Mouse (Mus musculus): ENCODE data around the gene Tmem116. TPM values are rescaled to one million over a fixed set of nuclear protein-coding genes. Genes with fewer than 3 reads are reported as not detected.

Gene Tmem116
- polyA plus RNA-seq, 1 experiment from 2014 or later: 1.9 TPM

DNA sequence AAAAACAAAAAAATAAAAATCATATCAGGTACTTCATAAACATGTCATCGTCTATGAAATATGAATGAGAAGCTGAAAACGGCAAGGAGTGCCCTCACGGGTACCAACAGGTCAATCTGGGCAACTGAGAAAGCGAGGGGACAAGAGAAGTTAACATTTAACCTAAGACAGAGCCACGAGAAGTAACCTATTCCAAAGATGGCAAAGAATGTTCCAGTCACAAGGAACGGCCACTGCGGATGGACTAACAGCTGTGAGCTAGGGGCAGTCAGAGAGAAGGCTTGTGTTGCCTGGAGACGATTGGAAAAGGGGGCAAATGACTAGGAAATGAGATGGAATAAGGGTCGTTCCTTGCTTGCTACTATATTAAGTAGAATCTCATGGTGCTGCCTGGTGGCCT, 1.2 kb upstream of the Tmem116 start:
- Histone ChIP-seq H3K9ac (peak overlapping the region; percentile 21; the same call in 1 of the 2 replicates), H3K4me1 (peaks cover 31% of the 10 kb centered on the region), H3K27ac (no peak overlapping the region), H3K9me3 (no peaks in the 10 kb centered on the region), H3K4me2 (peak overlapping the region; percentile 64), H3K36me3 (replicated peaks) (peaks cover 29% of the 10 kb centered on the region), H3K4me3 (peak overlapping the region; percentile 96; the same call in 1 of the 2 replicates), H3K27me3 (replicated peaks) (no peaks in the 10 kb centered on the region)
- ATAC-seq (replicated peaks): no peak
- WGBS: 85% methylated on average over 9 of the region's 9 CpGs

DNA sequence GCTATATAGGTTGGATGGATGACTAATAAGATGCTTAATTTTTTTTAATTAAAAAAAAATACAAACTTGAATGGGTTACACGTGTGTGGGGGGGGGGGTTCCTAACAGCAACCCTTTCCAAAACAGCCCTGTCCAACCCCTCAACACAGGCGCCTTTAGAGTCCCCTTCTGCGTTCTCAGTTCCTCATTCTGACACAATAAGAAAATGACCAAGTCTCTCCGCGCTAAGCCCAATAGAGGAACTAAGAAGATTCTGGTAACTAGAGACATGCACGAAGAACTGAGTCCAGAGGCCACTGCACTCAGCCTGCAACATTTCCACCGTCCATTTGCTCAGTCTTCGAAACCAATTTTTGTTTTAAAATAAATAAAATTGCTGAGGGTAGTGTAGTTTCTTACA, 490 bp upstream of the Tmem116 start:
- 18% methylated on average over 8 of the region's 8 CpGs for WGBS
- H3K4me1 ChIP-seq: peaks cover 31% of the 10 kb centered on the region
- peak overlapping the region; percentile 97 for H3K9ac ChIP-seq
- H3K27me3 ChIP-seq (replicated peaks): no peaks in the 10 kb centered on the region
- H3K36me3 ChIP-seq (replicated peaks): peaks cover 26% of the 10 kb centered on the region
- H3K4me2 ChIP-seq: peak overlapping the region; percentile 64
- H3K9me3 ChIP-seq: no peaks in the 10 kb centered on the region
- no peak for ATAC-seq (replicated peaks)
- peak overlapping the region; percentile 98 for H3K27ac ChIP-seq
- peak overlapping the region; percentile 96 for H3K4me3 ChIP-seq

DNA sequence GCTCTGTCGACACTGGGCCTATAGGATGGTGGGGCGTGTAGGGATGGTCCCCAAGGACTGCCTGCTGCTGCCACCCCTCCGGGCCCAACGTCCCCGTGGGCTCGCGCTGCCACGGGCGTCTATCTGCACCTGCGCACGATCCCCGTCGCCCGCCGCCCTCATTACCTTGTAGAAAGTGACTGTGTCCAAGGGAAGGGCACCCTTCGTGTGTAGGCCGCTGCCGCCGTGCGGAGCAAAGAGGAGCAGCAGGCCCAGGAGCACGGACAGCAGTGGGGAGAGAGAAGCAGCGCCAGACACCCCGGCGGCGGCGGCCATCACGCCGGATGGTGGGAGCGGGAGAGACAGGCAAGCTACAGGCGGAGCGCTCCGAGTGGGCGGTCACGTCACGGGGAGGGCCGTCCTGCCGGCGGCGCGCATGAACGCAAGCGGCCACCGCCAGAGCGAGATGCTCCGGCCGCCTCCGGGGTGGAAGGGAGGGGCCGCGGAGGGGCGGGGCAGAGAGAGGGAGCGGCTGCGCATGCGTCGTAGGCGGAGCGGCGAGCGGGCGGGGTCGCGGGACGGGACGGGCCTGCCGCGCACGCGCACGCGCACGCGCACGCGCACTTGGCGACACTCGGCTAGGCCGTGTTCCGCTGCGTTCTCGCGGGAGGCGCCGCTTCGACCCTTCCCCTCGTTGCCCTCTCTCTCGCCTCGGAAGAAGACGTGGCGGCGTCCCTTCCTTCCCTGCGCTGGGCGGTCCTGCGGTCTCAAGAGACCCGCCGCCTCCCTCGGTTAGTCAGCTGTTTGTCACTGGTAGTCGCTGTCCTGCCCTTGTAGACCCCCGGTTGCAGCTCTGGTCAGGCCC, 555 bp downstream of the Tmem116 start, which contains the start of gene Erp29:
Erp29 (minus strand) TSS at position 481 of the 844 bp plus-strand sequence.
- H3K4me1 ChIP-seq: peaks cover 31% of the 10 kb centered on the region
- peaks cover 18% of the 10 kb centered on the region for H3K36me3 ChIP-seq (replicated peaks)
- no peaks in the 10 kb centered on the region for H3K9me3 ChIP-seq
- ATAC-seq (replicated peaks): peak; percentile 95
- H3K27ac ChIP-seq: peak within 1 kb of the TSS; percentile 98
- peak within 1 kb of the TSS; percentile 96 for H3K4me3 ChIP-seq
- H3K9ac ChIP-seq: peak within 1 kb of the TSS; percentile 97
- no peaks in the 10 kb centered on the region for H3K27me3 ChIP-seq (replicated peaks)
- WGBS: under 1% methylated on average over 83 of the region's 97 CpGs
- H3K4me2 ChIP-seq: peak within 1 kb of the TSS; percentile 64

DNA sequence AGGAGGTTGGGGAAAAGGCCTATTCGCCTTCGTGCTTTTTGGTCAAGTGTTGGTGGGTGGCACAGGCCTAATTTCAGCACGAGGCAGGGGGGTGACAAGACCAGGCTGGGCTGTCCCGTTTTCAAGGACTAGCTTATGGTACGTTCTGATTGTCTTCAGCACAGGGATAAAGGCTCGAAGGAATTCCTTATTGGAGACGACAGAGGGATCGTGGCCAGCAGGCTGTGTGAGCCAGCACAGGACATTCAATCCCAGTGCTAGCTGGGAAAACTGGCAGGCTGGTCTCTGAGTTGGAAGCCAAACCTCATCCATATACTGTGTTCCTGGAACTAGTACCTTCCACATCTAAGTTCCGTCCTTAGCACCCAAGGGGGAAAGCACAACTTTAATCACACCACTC, 1.2 kb downstream of the Tmem116 start:
- 9% methylated on average over 9 of the region's 9 CpGs for WGBS
- Histone ChIP-seq H3K4me1 (peaks cover 31% of the 10 kb centered on the region), H3K4me2 (peak overlapping the region; percentile 64), H3K27ac (peak overlapping the region; percentile 98), H3K4me3 (peak overlapping the region; percentile 96), H3K9me3 (no peaks in the 10 kb centered on the region), H3K27me3 (replicated peaks) (no peaks in the 10 kb centered on the region), H3K9ac (peak overlapping the region; percentile 95), H3K36me3 (replicated peaks) (peaks cover 11% of the 10 kb centered on the region)
- ATAC-seq (replicated peaks): no peak; the same call in 1 of the 2 replicates

DNA sequence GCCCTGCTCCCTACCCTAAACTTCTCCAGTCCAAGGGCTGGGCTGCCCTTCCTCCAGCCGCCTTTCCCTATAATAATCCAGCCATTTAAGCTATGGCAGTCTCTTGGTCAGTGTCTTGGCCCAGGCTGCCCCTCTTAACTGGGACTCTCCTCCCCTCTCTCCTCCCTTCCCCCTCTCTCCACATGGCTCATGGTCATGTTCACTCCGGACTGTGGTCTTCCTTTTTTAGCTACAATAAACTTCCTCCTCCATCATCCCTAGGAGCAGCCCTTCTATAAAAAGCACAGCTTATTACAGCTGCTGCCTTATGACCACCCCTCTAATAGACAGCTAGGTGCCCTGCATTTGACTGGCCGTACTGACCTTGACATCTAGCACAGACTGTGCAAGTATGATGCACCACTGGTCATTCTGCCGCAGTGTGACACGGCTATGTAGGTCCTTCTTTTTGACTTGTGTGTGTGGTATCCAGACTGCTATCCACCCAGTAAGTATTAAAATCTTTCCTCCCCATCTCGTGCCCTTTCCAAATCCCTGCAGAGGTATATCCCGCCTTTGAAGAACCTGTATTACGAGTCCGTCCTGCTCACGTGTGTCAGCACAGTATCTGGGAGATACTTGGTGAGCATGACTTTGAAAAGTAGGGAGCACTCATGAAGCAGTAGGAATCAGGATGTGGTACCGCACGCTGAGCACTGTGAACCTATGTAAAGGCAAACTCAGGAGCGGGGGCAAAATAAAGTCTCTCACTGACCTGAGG, 2.2 kb downstream of the Tmem116 start:
- WGBS: 89% methylated on average over 13 of the region's 13 CpGs
- no peak overlapping the region for H3K27ac ChIP-seq
- ATAC-seq (replicated peaks): no peak
- H3K4me1 ChIP-seq: peaks cover 31% of the 10 kb centered on the region
- H3K9me3 ChIP-seq: no peaks in the 10 kb centered on the region
- H3K4me2 ChIP-seq: no peak overlapping the region
- H3K9ac ChIP-seq: no peak overlapping the region
- peaks cover 3% of the 10 kb centered on the region; the same call in 1 of the 2 replicates for H3K36me3 ChIP-seq (replicated peaks)
- H3K4me3 ChIP-seq: no peak overlapping the region
- no peaks in the 10 kb centered on the region for H3K27me3 ChIP-seq (replicated peaks)

DNA sequence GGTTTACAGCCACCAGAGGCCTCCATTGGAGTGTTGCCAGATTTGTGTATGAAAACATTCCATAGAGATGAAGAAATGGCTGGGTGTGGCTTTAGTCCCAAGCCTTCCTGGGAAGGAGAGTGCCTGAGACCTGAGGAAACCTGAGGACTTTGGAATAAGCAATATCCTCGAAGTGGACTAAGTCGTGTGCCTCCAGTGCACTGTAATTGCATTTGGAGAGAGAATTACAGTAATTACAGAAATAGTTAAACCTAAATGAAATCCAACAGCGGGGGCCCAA, 2.8 kb downstream of the Tmem116 start:
- Histone ChIP-seq H3K27me3 (replicated peaks) (no peaks in the 10 kb centered on the region), H3K36me3 (replicated peaks) (peaks cover 3% of the 10 kb centered on the region; the same call in 1 of the 2 replicates), H3K4me2 (no peak overlapping the region), H3K9me3 (no peaks in the 10 kb centered on the region), H3K4me1 (peaks cover 31% of the 10 kb centered on the region), H3K9ac (no peak overlapping the region), H3K27ac (no peak overlapping the region), H3K4me3 (no peak overlapping the region)
- ATAC-seq (replicated peaks): no peak
- 90% methylated on average over 3 of the region's 3 CpGs for WGBS

DNA sequence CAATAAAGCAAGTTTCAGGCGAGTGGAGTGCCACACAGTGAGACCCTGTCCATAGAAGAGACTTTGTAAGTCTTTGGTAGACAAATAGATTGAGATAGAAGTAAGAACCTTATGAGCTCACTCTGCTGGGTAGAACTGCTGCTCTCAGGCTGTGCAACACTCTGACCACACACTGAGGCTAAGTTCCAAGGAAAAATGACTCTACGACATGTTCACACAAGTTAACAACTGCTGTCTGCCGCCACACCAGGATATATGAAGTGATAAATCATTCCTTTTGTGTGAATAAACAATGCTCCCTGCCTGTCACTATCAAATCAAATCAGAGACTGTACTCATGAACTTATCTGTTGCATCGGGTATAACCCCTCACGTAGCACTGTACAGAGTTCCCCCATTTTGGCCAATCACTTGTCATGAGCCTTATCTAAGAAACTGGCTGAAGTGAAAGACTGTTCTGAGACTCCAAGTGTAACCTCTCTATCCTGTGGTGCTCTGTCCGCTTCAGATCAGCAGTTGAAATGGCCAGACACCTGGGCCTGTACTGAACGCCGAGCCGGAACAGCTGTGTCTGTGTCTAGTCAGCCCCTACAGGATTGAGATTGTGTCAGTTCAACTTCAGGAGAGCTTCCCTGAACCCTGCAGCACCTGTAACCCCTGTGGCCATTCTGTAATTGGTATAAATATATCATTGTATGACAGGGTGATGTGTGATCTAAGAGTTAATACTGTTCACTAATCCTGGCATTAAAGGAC, 4.0 kb downstream of the Tmem116 start:
- Histone ChIP-seq H3K36me3 (replicated peaks) (no peaks in the 10 kb centered on the region), H3K4me1 (peaks cover 19% of the 10 kb centered on the region), H3K4me2 (no peak overlapping the region), H3K27ac (no peak overlapping the region), H3K9ac (no peak overlapping the region), H3K4me3 (no peak overlapping the region), H3K27me3 (replicated peaks) (no peaks in the 10 kb centered on the region), H3K9me3 (no peaks in the 10 kb centered on the region)
- ATAC-seq (replicated peaks): no peak
- 81% methylated on average over 9 of the region's 9 CpGs for WGBS

DNA sequence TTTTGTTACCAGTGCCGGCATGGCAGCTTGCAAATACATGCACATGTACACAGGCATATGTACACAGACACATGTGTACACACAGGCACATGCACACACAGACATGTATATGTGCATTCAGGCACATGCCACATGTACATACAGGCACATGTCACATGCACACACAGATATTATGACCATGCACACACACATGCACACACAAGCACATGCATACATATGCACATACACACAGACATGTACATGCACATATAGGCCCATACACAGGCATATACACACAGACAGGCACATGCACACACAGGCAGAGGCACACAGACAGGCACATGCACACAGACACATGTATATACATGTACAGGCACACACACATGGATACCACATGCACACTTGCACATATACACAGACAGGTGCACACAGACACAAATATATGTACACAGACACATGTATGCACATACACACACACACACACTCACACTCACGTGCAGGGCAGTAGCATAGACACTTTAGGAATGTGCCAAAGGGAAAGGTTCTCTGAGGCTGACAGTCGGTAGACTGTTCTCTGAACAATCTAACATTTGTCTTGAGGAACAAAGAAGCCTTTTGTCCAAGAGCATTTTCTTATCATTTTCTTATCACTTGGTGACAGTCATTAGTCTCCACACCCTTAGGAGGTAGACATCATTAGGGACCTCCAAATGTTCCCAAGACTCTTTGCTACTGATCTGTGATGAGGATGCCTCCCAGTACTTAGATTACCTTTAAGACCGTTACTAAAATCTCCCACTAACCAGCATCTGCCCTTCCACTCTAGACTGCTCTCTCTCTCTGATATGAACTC, 9.9 kb downstream of the Tmem116 start:
- Histone ChIP-seq H3K4me1 (no peaks in the 10 kb centered on the region), H3K27me3 (replicated peaks) (no peaks in the 10 kb centered on the region), H3K4me3 (no peak overlapping the region), H3K9me3 (no peaks in the 10 kb centered on the region), H3K9ac (no peak overlapping the region), H3K36me3 (replicated peaks) (no peaks in the 10 kb centered on the region), H3K27ac (no peak overlapping the region), H3K4me2 (no peak overlapping the region)
- WGBS: 75% methylated on average over 4 of the region's 4 CpGs
- ATAC-seq (replicated peaks): no peak

DNA sequence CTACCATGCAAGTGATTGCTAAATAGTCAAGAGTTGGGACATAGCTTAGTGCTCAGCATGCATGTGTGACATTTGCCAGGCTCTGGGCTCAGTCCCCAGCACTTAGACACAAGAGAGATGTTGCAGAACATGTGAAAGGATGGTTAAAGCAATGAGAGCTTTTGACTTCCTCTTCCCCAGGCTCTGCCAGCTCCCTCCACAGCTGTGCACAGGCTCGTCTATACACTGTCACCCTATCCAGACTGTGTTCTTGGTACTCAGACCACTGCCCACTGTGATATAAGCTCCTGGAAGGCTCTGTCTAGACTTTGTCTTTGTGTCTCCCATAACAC, 10.4 kb downstream of the Tmem116 start:
- WGBS: 50% methylated on average over 1 of the region's 1 CpGs
- H3K36me3 ChIP-seq (replicated peaks): no peaks in the 10 kb centered on the region
- no peaks in the 10 kb centered on the region for H3K27me3 ChIP-seq (replicated peaks)
- no peak overlapping the region for H3K4me2 ChIP-seq
- ATAC-seq (replicated peaks): no peak
- H3K4me1 ChIP-seq: no peaks in the 10 kb centered on the region
- H3K4me3 ChIP-seq: no peak overlapping the region
- no peak overlapping the region for H3K9ac ChIP-seq
- H3K9me3 ChIP-seq: no peaks in the 10 kb centered on the region
- no peak overlapping the region for H3K27ac ChIP-seq

DNA sequence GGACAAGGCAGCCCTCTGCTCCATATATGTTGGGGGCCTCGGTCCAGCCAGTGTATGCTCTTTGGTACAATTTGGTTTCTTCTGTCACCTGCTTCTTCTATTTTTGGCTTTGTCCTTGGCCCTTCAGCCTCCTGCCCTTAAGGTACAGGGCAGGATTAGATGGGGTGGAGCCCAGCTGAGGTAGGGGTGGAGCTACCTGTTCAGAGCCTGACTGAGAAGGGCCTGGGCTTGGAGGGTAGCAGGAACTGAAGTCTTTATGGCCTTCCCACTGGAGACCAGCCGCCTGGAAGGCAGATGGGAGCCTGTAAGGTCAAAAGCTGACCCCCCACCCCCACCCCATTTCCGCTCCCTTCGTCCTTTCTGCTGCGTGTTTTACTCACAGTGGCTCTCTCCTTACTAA, 11.3 kb downstream of the Tmem116 start:
- Histone ChIP-seq H3K27me3 (replicated peaks) (no peaks in the 10 kb centered on the region), H3K36me3 (replicated peaks) (no peaks in the 10 kb centered on the region), H3K9ac (no peak overlapping the region), H3K4me3 (no peak overlapping the region), H3K9me3 (no peaks in the 10 kb centered on the region), H3K4me2 (no peak overlapping the region), H3K27ac (no peak overlapping the region), H3K4me1 (no peaks in the 10 kb centered on the region)
- WGBS: 73% methylated on average over 5 of the region's 5 CpGs
- no peak for ATAC-seq (replicated peaks)

DNA sequence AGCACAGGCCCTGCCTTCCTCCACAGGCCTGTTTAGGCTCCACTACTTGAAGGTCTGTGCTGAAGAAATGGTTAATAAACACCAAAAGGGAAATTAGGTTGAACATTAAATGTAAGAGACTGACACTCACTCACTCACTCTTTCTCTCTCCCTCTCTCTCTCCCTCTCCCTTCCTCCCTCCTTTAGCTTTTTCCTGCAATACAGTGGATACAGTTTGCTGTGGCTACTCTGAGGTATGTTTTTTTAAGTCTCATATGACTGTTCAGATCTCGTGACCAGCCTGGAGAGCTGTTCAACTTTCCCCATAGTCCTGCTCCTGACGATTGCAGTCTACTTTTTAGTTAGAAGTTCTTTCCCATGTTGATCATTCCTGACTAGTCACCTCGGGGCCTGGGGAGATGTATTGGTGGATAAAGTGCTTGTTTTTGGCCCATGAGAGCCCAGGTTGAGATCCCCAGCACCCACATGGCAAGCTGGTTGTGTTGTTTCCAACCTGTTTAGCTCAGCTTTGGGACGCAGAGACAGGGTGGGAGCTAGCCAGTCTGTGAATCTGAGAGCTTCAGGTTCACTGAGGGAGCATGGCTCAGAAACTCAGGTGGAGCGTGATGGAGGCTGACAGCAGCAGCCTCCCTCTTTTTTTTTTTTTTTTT, 12.0 kb downstream of the Tmem116 start:
- H3K9ac ChIP-seq: no peak overlapping the region
- H3K27me3 ChIP-seq (replicated peaks): no peaks in the 10 kb centered on the region
- no peak overlapping the region for H3K4me3 ChIP-seq
- WGBS: 69% methylated on average over 5 of the region's 5 CpGs
- H3K4me1 ChIP-seq: no peaks in the 10 kb centered on the region
- H3K9me3 ChIP-seq: no peaks in the 10 kb centered on the region
- no peak overlapping the region for H3K27ac ChIP-seq
- no peak overlapping the region for H3K4me2 ChIP-seq
- ATAC-seq (replicated peaks): no peak
- no peaks in the 10 kb centered on the region for H3K36me3 ChIP-seq (replicated peaks)

All from midbrain, embryonic 15.5 days (tissue).